Mouse (Mus musculus): ENCODE results near the gene Dclk1. TPM values are rescaled to one million over a fixed set of nuclear protein-coding genes. Genes with fewer than 3 reads are reported as not detected.
A peak's percentile ranks its signal among the peaks of the same experiment; 100 is the strongest.

Dclk1 gene
- polyA plus RNA-seq, 1 experiment: 3.4 TPM

- Histone ChIP-seq H3K36me3 (ENCODE audit: control insufficient read depth, insufficient read depth, low read length) (no peaks in the 10 kb centered on the region), H3K4me1 (ENCODE audit: control insufficient read depth, insufficient read depth, low read length) (no peaks in the 10 kb centered on the region), H3K27ac (ENCODE audit: control insufficient read depth, insufficient read depth, low read depth, low read length) (no peak overlapping the region), H3K4me3 (ENCODE audit: control insufficient read depth, low read depth, low read length) (no peak overlapping the region), H3K27me3 (ENCODE audit: control insufficient read depth, insufficient read depth, low read length) (no peaks in the 10 kb centered on the region)
- TF ChIP-seq CTCF (IDR thresholded peaks at IDR 0.05; ENCODE audit: control insufficient read depth, insufficient read depth, insufficient replicate concordance, low read depth, low read length) (no peak), POLR2A (IDR thresholded peaks at IDR 0.05; ENCODE audit: control insufficient read depth, low read depth, low read length) (no peak)
These were observed 34.5 kb upstream of the Dclk1 start for GRCm38 (mm10) chr3:55207665-55208064.

- Histone ChIP-seq H3K4me3 (ENCODE audit: control insufficient read depth, low read depth, low read length) (no peak overlapping the region), H3K4me1 (ENCODE audit: control insufficient read depth, insufficient read depth, low read length) (no peaks in the 10 kb centered on the region), H3K27me3 (ENCODE audit: control insufficient read depth, insufficient read depth, low read length) (no peaks in the 10 kb centered on the region), H3K27ac (ENCODE audit: control insufficient read depth, insufficient read depth, low read depth, low read length) (no peak overlapping the region), H3K36me3 (ENCODE audit: control insufficient read depth, insufficient read depth, low read length) (no peaks in the 10 kb centered on the region)
- TF ChIP-seq CTCF (IDR thresholded peaks at IDR 0.05; ENCODE audit: control insufficient read depth, insufficient read depth, insufficient replicate concordance, low read depth, low read length) (no peak), POLR2A (IDR thresholded peaks at IDR 0.05; ENCODE audit: control insufficient read depth, low read depth, low read length) (no peak)
These were observed 29.9 kb upstream of the Dclk1 start for GRCm38 (mm10) chr3:55212254-55212653.

- no peak overlapping the region for H3K4me3 ChIP-seq (ENCODE audit: control insufficient read depth, low read depth, low read length)
- H3K4me1 ChIP-seq (ENCODE audit: control insufficient read depth, insufficient read depth, low read length): no peaks in the 10 kb centered on the region
- H3K36me3 ChIP-seq (ENCODE audit: control insufficient read depth, insufficient read depth, low read length): no peaks in the 10 kb centered on the region
- H3K27ac ChIP-seq (ENCODE audit: control insufficient read depth, insufficient read depth, low read depth, low read length): no peak overlapping the region
- H3K27me3 ChIP-seq (ENCODE audit: control insufficient read depth, insufficient read depth, low read length): no peaks in the 10 kb centered on the region
- TF ChIP-seq CTCF (IDR thresholded peaks at IDR 0.05; ENCODE audit: control insufficient read depth, insufficient read depth, insufficient replicate concordance, low read depth, low read length) (no peak), POLR2A (IDR thresholded peaks at IDR 0.05; ENCODE audit: control insufficient read depth, low read depth, low read length) (no peak)
These were observed 28.4 kb upstream of the Dclk1 start for GRCm38 (mm10) chr3:55213785-55214184.

GRCm38 (mm10) chr3:55214413-55214812, 27.8 kb upstream of the Dclk1 start:
- Histone ChIP-seq H3K27ac (ENCODE audit: control insufficient read depth, insufficient read depth, low read depth, low read length) (no peak overlapping the region), H3K36me3 (ENCODE audit: control insufficient read depth, insufficient read depth, low read length) (no peaks in the 10 kb centered on the region), H3K4me3 (ENCODE audit: control insufficient read depth, low read depth, low read length) (no peak overlapping the region), H3K4me1 (ENCODE audit: control insufficient read depth, insufficient read depth, low read length) (no peaks in the 10 kb centered on the region), H3K27me3 (ENCODE audit: control insufficient read depth, insufficient read depth, low read length) (no peaks in the 10 kb centered on the region)
- TF ChIP-seq POLR2A (IDR thresholded peaks at IDR 0.05; ENCODE audit: control insufficient read depth, low read depth, low read length): no peak
- TF ChIP-seq CTCF (IDR thresholded peaks at IDR 0.05; ENCODE audit: control insufficient read depth, insufficient read depth, insufficient replicate concordance, low read depth, low read length): no peak

- H3K4me1 ChIP-seq (ENCODE audit: control insufficient read depth, insufficient read depth, low read length): no peaks in the 10 kb centered on the region
- H3K27me3 ChIP-seq (ENCODE audit: control insufficient read depth, insufficient read depth, low read length): no peaks in the 10 kb centered on the region
- no peaks in the 10 kb centered on the region for H3K36me3 ChIP-seq (ENCODE audit: control insufficient read depth, insufficient read depth, low read length)
- no peak overlapping the region for H3K4me3 ChIP-seq (ENCODE audit: control insufficient read depth, low read depth, low read length)
- H3K27ac ChIP-seq (ENCODE audit: control insufficient read depth, insufficient read depth, low read depth, low read length): no peak overlapping the region
- peak; percentile 66; the same call in 1 of the 2 replicates for TF ChIP-seq CTCF (IDR thresholded peaks at IDR 0.05; ENCODE audit: control insufficient read depth, insufficient read depth, insufficient replicate concordance, low read depth, low read length)
- TF ChIP-seq POLR2A (IDR thresholded peaks at IDR 0.05; ENCODE audit: control insufficient read depth, low read depth, low read length): no peak
These were observed 19.7 kb upstream of the Dclk1 start for GRCm38 (mm10) chr3:55222502-55222901.

GRCm38 (mm10) chr3:55223862-55224261, 18.3 kb upstream of the Dclk1 start:
- Histone ChIP-seq H3K27ac (ENCODE audit: control insufficient read depth, insufficient read depth, low read depth, low read length) (no peak overlapping the region), H3K4me3 (ENCODE audit: control insufficient read depth, low read depth, low read length) (no peak overlapping the region), H3K36me3 (ENCODE audit: control insufficient read depth, insufficient read depth, low read length) (no peaks in the 10 kb centered on the region), H3K4me1 (ENCODE audit: control insufficient read depth, insufficient read depth, low read length) (no peaks in the 10 kb centered on the region), H3K27me3 (ENCODE audit: control insufficient read depth, insufficient read depth, low read length) (no peaks in the 10 kb centered on the region)
- TF ChIP-seq POLR2A (IDR thresholded peaks at IDR 0.05; ENCODE audit: control insufficient read depth, low read depth, low read length) (no peak), CTCF (IDR thresholded peaks at IDR 0.05; ENCODE audit: control insufficient read depth, insufficient read depth, insufficient replicate concordance, low read depth, low read length) (no peak)

- Histone ChIP-seq H3K27ac (ENCODE audit: control insufficient read depth, insufficient read depth, low read depth, low read length) (no peak overlapping the region), H3K4me3 (ENCODE audit: control insufficient read depth, low read depth, low read length) (no peak overlapping the region)
These were observed 15.5 kb upstream of the Dclk1 start for GRCm38 (mm10) chr3:55226501-55227213.

More at GRCm38 (mm10) chr3:55226501-55227213, 15.5 kb upstream of the Dclk1 start:
- H3K4me1 ChIP-seq (ENCODE audit: control insufficient read depth, insufficient read depth, low read length): no peaks in the 10 kb centered on the region
- TF ChIP-seq CTCF (IDR thresholded peaks at IDR 0.05; ENCODE audit: control insufficient read depth, insufficient read depth, insufficient replicate concordance, low read depth, low read length) (no peak), POLR2A (IDR thresholded peaks at IDR 0.05; ENCODE audit: control insufficient read depth, low read depth, low read length) (no peak)
- no peaks in the 10 kb centered on the region for H3K27me3 ChIP-seq (ENCODE audit: control insufficient read depth, insufficient read depth, low read length)
- H3K36me3 ChIP-seq (ENCODE audit: control insufficient read depth, insufficient read depth, low read length): no peaks in the 10 kb centered on the region
